Mouse (Mus musculus): Measurements from ENCODE around the gene Nop14. TPM values are rescaled to one million over a fixed set of nuclear protein-coding genes. Genes with fewer than 3 reads are reported as not detected.
"Not testable (repeated sequence)": the region's sequence is repeated elsewhere in the genome, so short reads cannot be mapped to it uniquely, and the experiment has no call there.

Gene Nop14
- polyA plus RNA-seq, 1 experiment from 2014 or later: 56.8 TPM

- POLR2A ChIA-PET: interaction anchor here (1.3 to 3.1 kb wide), 3 partner anchors 11 to 61 kb away, joined by 3 to 17 read pairs (median 9); partner anchors contain the start of gene Add1
- in situ Hi-C loops (cut with MboI; ENCODE audit: low pct_unique_long_range_greater_than_20kb): loop anchor here (5.0 kb wide), 1 partner anchor 123 kb away; the partner anchor contains the start of gene Tnip2
- H3K27me3 ChIP-seq: no peaks in the 10 kb centered on the region
- TF ChIP-seq CTCF (IDR thresholded peaks at IDR 0.05): no peak
- DNase-seq (ENCODE audit: low read depth, low spot score) (no peak), ATAC-seq (no peak)
- CTCF ChIA-PET: interaction anchor here (3.5 to 4.9 kb wide), 2 partner anchors 11 to 25 kb away, joined by 29 to 30 read pairs; partner anchors contain the start of genes Grk4 and Nop14
Observed at GRCm38 (mm10) chr5:34634746-34635400, 25.1 kb downstream of the Nop14 start.

GRCm38 (mm10) chr5:34633641-34634040 lies 26.3 kb downstream of the Nop14 start:
- H3K27me3 ChIP-seq: no peaks in the 10 kb centered on the region
- CTCF ChIA-PET: interaction anchor here (0.9 to 1.2 kb wide), 2 partner anchors 16 to 92 kb away, joined by 3 read pairs; no protein-coding TSS in a partner anchor
- POLR2A ChIA-PET: interaction anchor here (0.9 kb wide), 1 partner anchor 26 kb away, joined by 3 read pairs; the partner anchor contains the start of genes Grk4 and Nop14
- no peak for TF ChIP-seq CTCF (IDR thresholded peaks at IDR 0.05)
- in situ Hi-C loops (cut with MboI; ENCODE audit: low pct_unique_long_range_greater_than_20kb): no loop called here
- DNase-seq (ENCODE audit: low read depth, low spot score) (no peak), ATAC-seq (no peak)

GRCm38 (mm10) chr5:34632996-34633395 lies 27.0 kb downstream of the Nop14 start:
- ChIA-PET CTCF (interaction anchor here (0.9 to 1.7 kb wide), 4 partner anchors 10 to 91 kb away, joined by 3 to 5 read pairs (median 4); no protein-coding TSS in a partner anchor), POLR2A (no interaction called here)
- ATAC-seq (no peak), DNase-seq (ENCODE audit: low read depth, low spot score) (no peak)
- H3K27me3 ChIP-seq: no peaks in the 10 kb centered on the region
- in situ Hi-C loops (cut with MboI; ENCODE audit: low pct_unique_long_range_greater_than_20kb): no loop called here
- no peak for TF ChIP-seq CTCF (IDR thresholded peaks at IDR 0.05)

- TF ChIP-seq CTCF (IDR thresholded peaks at IDR 0.05): no peak
Observed at GRCm38 (mm10) chr5:34609966-34610365, 50.0 kb downstream of the Nop14 start.

GRCm38 (mm10) chr5:34608226-34608625 lies 51.7 kb downstream of the Nop14 start:
- in situ Hi-C loops (cut with MboI; ENCODE audit: low pct_unique_long_range_greater_than_20kb): no loop called here
- no peak for ATAC-seq
- DNase-seq (ENCODE audit: low read depth, low spot score): no peak
- ChIA-PET POLR2A (no interaction called here), CTCF (no interaction called here)
- H3K27me3 ChIP-seq: no peaks in the 10 kb centered on the region
- TF ChIP-seq CTCF (IDR thresholded peaks at IDR 0.05): no peak

More at GRCm38 (mm10) chr5:34609966-34610365, 50.0 kb downstream of the Nop14 start:
- DNase-seq (ENCODE audit: low read depth, low spot score) (no peak), ATAC-seq (no peak)
- CTCF ChIA-PET: interaction anchor here (1.4 kb wide), 1 partner anchor 32 kb away, joined by 3 read pairs; no protein-coding TSS in a partner anchor
- in situ Hi-C loops (cut with MboI; ENCODE audit: low pct_unique_long_range_greater_than_20kb): no loop called here
- POLR2A ChIA-PET: interaction anchor here (0.7 kb wide), 1 partner anchor 943 kb away, joined by 10 read pairs; no protein-coding TSS in a partner anchor
- H3K27me3 ChIP-seq: no peaks in the 10 kb centered on the region

GRCm38 (mm10) chr5:34607100-34607880 lies 52.7 kb downstream of the Nop14 start:
- ChIA-PET CTCF (interaction anchor here (1.0 to 2.8 kb wide), 3 partner anchors 9 to 20 kb away, joined by 3 to 9 read pairs (median 4); no protein-coding TSS in a partner anchor), POLR2A (interaction anchor here (1.0 to 1.1 kb wide), 2 partner anchors 9 to 89 kb away, joined by 3 read pairs; no protein-coding TSS in a partner anchor)
- ATAC-seq (no peak), DNase-seq (ENCODE audit: low read depth, low spot score) (no peak)
- H3K27me3 ChIP-seq: no peaks in the 10 kb centered on the region
- TF ChIP-seq CTCF (IDR thresholded peaks at IDR 0.05): no peak
- in situ Hi-C loops (cut with MboI; ENCODE audit: low pct_unique_long_range_greater_than_20kb): no loop called here

GRCm38 (mm10) chr5:34604576-34604975 lies 55.4 kb downstream of the Nop14 start:
- ChIA-PET CTCF (interaction anchor here (1.1 to 1.9 kb wide), 3 partner anchors 13 to 88 kb away, joined by 4 read pairs; no protein-coding TSS in a partner anchor), POLR2A (interaction anchor here (0.6 kb wide), 1 partner anchor 17 kb away, joined by 3 read pairs; no protein-coding TSS in a partner anchor)
- no peaks in the 10 kb centered on the region for H3K27me3 ChIP-seq
- ATAC-seq: no peak
- DNase-seq (ENCODE audit: low read depth, low spot score): no peak
- no peak for TF ChIP-seq CTCF (IDR thresholded peaks at IDR 0.05)
- in situ Hi-C loops (cut with MboI; ENCODE audit: low pct_unique_long_range_greater_than_20kb): no loop called here

- H3K27me3 ChIP-seq: no peaks in the 10 kb centered on the region
- in situ Hi-C loops (cut with MboI; ENCODE audit: low pct_unique_long_range_greater_than_20kb): no loop called here
- ATAC-seq (no peak), DNase-seq (ENCODE audit: low read depth, low spot score) (no peak)
- no peak for TF ChIP-seq CTCF (IDR thresholded peaks at IDR 0.05)
- POLR2A ChIA-PET: no interaction called here
- CTCF ChIA-PET: no interaction called here
Observed at GRCm38 (mm10) chr5:34593202-34593727, 66.7 kb downstream of the Nop14 start.

- POLR2A ChIA-PET: no interaction called here
- no peak for DNase-seq (ENCODE audit: low read depth, low spot score)
- ATAC-seq: no peak
- TF ChIP-seq CTCF (IDR thresholded peaks at IDR 0.05): no peak
- H3K27me3 ChIP-seq: no peaks in the 10 kb centered on the region
- CTCF ChIA-PET: no interaction called here
- in situ Hi-C loops (cut with MboI; ENCODE audit: low pct_unique_long_range_greater_than_20kb): no loop called here
Observed at GRCm38 (mm10) chr5:34592666-34593065, 67.3 kb downstream of the Nop14 start.

GRCm38 (mm10) chr5:34592224-34592623 lies 67.7 kb downstream of the Nop14 start:
- POLR2A ChIA-PET; in situ Hi-C loops (cut with MboI; ENCODE audit: low pct_unique_long_range_greater_than_20kb); H3K27me3 ChIP-seq; DNase-seq (ENCODE audit: low read depth, low spot score); ATAC-seq: not testable (repeated sequence)
- CTCF ChIA-PET: interaction anchor here (0.7 to 1.5 kb wide), 2 partner anchors 10 to 15 kb away, joined by 4 read pairs; no protein-coding TSS in a partner anchor
